Mouse (Mus musculus) stomach, embryonic 16.5 days (tissue): ENCODE measurements at regions not wholly inside any gene's neighbourhood (a gene's known extent, or its start where the extent isn't known, plus 50 kb on each side); places are given as distances from the start of the nearest gene placed in this dataset.

ENCODE experiments used
- ATAC-seq: fragments of 200-750 bp; cut with Nextera tagmentation; 2 replicates; pipeline ENCODE4 v1.8.0; 2017; ENCODE audit warnings: moderate number of reproducible peaks, moderate TSS enrichment; ENCODE audit not compliant: insufficient read depth, low FRiP score
- H3K27ac ChIP-seq: fragments of 300-500 bp; sonication (generic); 2 replicates; pipeline ENCODE4 v1.5.1; 2014; ENCODE audit warnings: low read length
- H3K27me3 ChIP-seq: fragments of 300-500 bp; sonication (generic); 2 replicates; pipeline ENCODE4 v1.6.1; 2014; ENCODE audit warnings: low read length, control low read depth, mixed read lengths; ENCODE audit not compliant: control insufficient read depth, insufficient read depth
- H3K36me3 ChIP-seq: fragments of 300-500 bp; sonication (generic); 2 replicates; pipeline ENCODE4 v1.6.1; 2014; ENCODE audit warnings: low read length; ENCODE audit not compliant: control insufficient read depth, insufficient read depth
- H3K4me1 ChIP-seq: fragments of 300-500 bp; sonication (generic); 2 replicates; pipeline ENCODE4 v1.6.1; 2014; ENCODE audit warnings: low read length, control low read depth, mixed read lengths; ENCODE audit not compliant: control insufficient read depth, insufficient read depth
- H3K4me2 ChIP-seq: fragments of 300-500 bp; sonication (generic); 2 replicates; pipeline ENCODE4 v1.6.1; 2014; ENCODE audit warnings: low read depth, low read length, mixed read lengths
- H3K4me3 ChIP-seq: fragments of 300-500 bp; sonication (generic); replicated peaks from 2 replicates; pipeline ENCODE4 v1.5.1; 2014; ENCODE audit warnings: mild to moderate bottlenecking, low read length
- H3K9ac ChIP-seq: fragments of 300-500 bp; sonication (generic); 2 replicates; pipeline ENCODE4 v1.6.1; 2014; ENCODE audit warnings: low read length
- H3K9me3 ChIP-seq: fragments of 300-500 bp; sonication (generic); replicated peaks from 2 replicates; pipeline ENCODE4 v1.6.1; 2016; ENCODE audit warnings: low read length, control low read depth; ENCODE audit not compliant: control insufficient read depth
- WGBS: fragments of 180-500 bp; shearing (Covaris S2); extraction: QIAGEN DNeasy Blood & Tissue Kit; methylation state at CpG from one replicate; pipeline ENCODE4 v1.1.7; 2014; 5-methylcytosine and 5-hydroxymethylcytosine counted together

DNA sequence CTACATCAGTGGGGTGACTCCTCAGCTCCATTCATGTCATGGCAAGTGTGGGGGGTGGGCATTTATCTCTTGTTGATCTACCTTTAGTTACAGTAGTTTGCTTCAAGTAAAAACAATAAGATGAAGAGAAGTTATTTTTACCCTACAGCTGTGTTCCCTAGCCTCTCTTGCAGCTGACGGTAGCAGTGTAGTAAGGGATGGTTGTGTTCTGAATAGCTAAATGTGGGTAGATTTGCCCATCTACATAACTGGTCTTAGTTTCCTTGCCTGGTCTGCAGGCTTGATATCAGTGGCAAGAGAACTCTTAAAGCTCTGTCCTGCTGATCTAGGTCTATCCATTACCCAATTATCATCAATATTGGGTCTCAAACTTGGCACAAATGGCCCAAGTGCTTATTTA, 152.7 kb upstream of the Cpeb2 start:
- Histone ChIP-seq H3K9ac (no peak overlapping the region), H3K36me3 (no peaks in the 10 kb centered on the region), H3K27me3 (no peaks in the 10 kb centered on the region), H3K4me3 (no peak overlapping the region), H3K27ac (no peak overlapping the region), H3K4me2 (no peak overlapping the region), H3K9me3 (no peaks in the 10 kb centered on the region), H3K4me1 (no peaks in the 10 kb centered on the region)
- WGBS = 83% methylated on average over 1 of the region's 1 CpGs
- no peak for ATAC-seq

DNA sequence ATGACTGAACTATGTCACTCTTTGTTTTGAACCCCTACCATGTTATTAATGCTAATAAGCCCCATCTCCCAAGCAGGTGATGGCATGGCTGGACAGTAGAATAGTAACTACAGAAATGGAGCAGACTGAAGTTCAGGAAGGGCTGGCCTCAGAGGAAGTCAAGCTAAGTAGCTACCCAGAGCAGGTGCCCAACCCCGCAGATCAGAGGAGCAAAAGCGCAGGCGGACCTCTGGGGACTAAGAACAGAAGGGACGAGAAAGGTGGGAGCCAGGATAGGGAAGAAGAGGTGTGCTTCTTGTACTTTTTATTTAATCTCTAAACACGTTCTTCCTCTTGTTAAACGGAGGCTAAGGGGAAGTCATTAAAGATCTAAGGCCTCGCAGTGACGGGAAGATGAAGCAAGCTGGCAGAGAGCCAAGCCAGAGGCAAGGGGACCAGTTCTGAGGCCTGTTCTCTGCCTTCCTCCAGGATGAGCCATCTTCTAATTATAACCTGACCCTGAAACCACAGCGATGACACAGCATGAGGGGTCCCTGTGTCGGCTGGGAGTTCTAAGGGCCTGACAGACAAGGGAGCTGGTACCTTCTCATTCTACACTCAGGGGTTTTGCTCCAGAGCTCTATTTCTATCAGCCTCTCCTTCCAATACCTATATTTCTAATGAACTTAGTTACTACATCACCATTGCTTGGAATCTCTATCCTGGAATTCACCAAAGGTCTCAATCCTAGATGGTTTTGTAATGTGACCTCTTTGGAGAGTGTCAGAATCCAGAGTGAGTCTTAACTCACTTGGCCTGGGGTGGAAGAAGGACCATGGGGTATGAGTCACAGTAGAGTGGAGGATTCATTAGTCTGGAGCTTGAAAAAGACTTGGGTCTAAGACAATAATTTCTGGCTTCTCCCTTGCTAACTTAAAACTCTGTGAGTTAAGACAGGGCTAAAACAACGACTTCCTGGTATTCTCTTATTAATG, 151.1 kb upstream of the Cpeb2 start:
- Histone ChIP-seq H3K4me3 (no peak overlapping the region), H3K36me3 (no peaks in the 10 kb centered on the region), H3K4me2 (no peak overlapping the region), H3K9ac (no peak overlapping the region), H3K27me3 (no peaks in the 10 kb centered on the region), H3K4me1 (no peaks in the 10 kb centered on the region), H3K27ac (no peak overlapping the region; the same call in 1 of the 2 replicates), H3K9me3 (no peaks in the 10 kb centered on the region)
- WGBS = 51% methylated on average over 11 of the region's 11 CpGs
- peak; percentile 25; the same call in 1 of the 2 replicates for ATAC-seq

DNA sequence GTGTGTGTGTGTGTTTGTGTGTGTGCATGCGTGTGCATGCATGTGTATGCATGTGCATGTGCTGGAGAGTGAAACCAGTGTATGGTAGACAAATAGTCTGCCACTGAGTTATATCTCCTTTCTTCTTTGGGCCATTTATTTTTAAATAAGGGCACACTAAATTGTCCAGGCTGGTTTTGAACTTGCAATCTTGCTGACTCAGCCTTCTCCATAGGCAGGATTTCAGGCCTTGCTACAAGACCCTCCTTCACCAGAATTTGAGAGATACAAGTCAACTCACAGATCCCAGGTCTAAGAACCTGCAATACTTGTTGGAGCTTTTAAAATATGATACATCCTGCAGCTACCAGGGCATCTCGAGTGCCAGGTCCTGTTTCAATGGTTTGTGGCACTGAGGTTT, 145.9 kb upstream of the Cpeb2 start:
- 84% methylated on average over 2 of the region's 2 CpGs for WGBS

DNA sequence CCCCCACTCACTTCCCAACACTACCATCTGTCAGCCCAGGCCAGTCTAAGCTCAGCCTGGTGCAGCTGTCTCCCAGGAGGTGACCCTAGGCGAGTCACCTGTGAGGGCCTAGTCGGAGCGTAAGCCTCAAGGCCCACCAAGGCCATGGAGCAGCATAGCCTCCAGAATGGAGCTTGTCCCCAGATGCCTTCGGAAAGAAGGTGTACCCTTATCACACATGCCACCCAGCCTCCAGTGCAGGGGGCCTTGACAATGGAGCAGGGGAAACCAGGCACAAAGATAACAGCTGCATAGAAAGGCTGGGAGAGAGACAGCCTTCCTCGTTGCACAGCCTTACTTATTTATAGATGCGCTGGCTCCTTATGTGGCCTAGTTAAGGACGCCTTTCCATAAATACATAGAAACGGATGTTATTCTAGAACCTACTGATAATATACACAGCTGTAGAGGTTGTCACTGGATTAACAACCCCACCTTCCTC, 145.0 kb upstream of the Cpeb2 start:
- WGBS = 61% methylated on average over 8 of the region's 8 CpGs
- ATAC-seq = peak; percentile 25; the same call in 1 of the 2 replicates

More for the DNA sequence above, 145.9 kb upstream of the Cpeb2 start:
- H3K27ac ChIP-seq = no peak overlapping the region
- H3K4me2 ChIP-seq = no peak overlapping the region
- H3K4me3 ChIP-seq = no peak overlapping the region
- H3K9ac ChIP-seq = no peak overlapping the region
- ATAC-seq = no peak
- H3K9me3 ChIP-seq = no peaks in the 10 kb centered on the region
- no peaks in the 10 kb centered on the region; the same call in 1 of the 2 replicates for H3K4me1 ChIP-seq
- H3K27me3 ChIP-seq = no peaks in the 10 kb centered on the region
- no peaks in the 10 kb centered on the region for H3K36me3 ChIP-seq

DNA sequence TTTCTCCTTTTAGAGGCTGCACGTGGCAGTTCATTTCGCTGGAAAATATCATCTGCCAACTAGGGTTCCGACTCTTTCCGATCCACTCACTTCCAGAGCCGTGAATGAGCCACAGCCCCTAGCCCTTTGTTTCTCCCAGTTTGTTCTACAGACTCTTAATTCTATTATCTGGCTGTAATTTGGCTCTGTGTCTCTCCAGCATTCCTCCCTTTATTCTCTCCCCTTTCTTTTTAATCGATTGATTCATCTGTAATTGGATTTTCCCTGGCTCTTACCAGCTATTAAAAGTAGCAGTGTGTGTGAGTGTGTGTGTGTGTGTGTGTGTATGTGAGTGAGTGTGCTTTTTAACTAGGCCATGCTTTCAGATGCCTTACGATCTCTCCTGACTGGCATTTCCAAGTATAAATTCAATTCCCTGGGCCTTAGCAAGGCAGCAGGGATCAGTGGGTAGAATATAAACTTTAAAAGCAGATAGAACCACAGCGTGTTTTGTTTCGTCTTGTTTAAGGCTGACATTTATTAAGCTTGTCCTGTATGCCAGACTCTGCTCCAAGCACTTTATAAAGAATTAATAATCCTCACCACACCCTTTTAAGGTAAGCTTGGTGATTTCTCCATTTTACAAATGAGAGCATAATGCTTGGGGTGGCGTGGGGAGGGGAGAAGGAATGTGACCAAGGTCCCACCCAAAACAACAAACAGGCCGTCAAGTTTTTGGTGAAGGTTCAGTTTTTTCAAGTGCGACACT, 144.1 kb upstream of the Cpeb2 start:
- WGBS = 63% methylated on average over 12 of the region's 12 CpGs
- Histone ChIP-seq H3K27me3 (no peaks in the 10 kb centered on the region), H3K27ac (peak overlapping the region; percentile 69), H3K4me1 (no peaks in the 10 kb centered on the region; the same call in 1 of the 2 replicates), H3K9ac (no peak overlapping the region), H3K4me3 (no peak overlapping the region), H3K9me3 (no peaks in the 10 kb centered on the region), H3K36me3 (no peaks in the 10 kb centered on the region), H3K4me2 (no peak overlapping the region)
- ATAC-seq = no peak; the same call in 1 of the 2 replicates

More for the DNA sequence above, 145.0 kb upstream of the Cpeb2 start:
- Histone ChIP-seq H3K27me3 (no peaks in the 10 kb centered on the region), H3K9ac (no peak overlapping the region), H3K4me3 (no peak overlapping the region), H3K36me3 (no peaks in the 10 kb centered on the region), H3K4me1 (no peaks in the 10 kb centered on the region; the same call in 1 of the 2 replicates), H3K9me3 (no peaks in the 10 kb centered on the region), H3K4me2 (no peak overlapping the region), H3K27ac (no peak overlapping the region)

DNA sequence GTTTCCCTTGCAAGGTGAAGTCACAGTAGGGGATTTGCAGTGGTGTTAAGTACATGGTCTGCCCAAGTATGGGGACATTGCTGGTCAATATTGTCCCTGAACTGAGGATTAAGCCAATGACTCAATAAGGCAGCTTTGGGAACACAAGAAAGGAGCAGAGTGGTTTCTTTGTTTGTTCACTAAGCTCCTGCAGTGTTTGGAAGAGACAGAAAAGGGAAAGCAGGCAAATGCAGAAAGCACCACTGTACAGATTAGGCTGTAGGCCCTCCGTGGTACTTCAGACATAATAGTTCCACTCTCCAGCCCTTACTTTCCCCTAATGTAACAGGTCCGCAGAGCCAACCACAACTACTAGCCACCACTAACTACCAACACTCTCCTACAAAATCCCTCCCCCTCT, 143.5 kb upstream of the Cpeb2 start:
- WGBS = 68% methylated on average over 2 of the region's 2 CpGs
- no peak overlapping the region for H3K4me3 ChIP-seq
- no peaks in the 10 kb centered on the region for H3K9me3 ChIP-seq
- H3K9ac ChIP-seq = no peak overlapping the region
- no peaks in the 10 kb centered on the region for H3K36me3 ChIP-seq
- no peaks in the 10 kb centered on the region for H3K27me3 ChIP-seq
- peak overlapping the region; percentile 69 for H3K27ac ChIP-seq
- no peak overlapping the region for H3K4me2 ChIP-seq
- H3K4me1 ChIP-seq = peaks cover 2% of the 10 kb centered on the region; the same call in 1 of the 2 replicates
- no peak for ATAC-seq

DNA sequence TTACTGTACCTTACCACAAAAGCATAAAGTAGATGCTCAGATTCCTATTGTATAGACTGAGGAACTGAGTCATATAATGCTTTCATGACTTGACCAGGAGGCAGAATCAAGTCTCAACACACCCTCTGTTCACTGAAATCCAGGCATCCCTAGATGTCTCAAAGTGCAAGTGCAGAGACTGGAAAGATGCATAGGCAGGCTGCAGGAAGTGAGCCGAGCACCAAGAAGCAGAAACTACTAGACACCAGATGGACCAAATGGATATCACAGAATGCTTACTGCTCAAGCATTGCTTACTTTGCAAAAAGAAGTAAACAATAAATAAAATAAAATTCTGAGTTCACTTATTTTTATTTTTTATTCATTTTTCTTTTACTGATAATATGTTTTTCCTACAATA, 143.0 kb upstream of the Cpeb2 start:
- no peak overlapping the region for H3K4me3 ChIP-seq
- no peaks in the 10 kb centered on the region for H3K27me3 ChIP-seq
- H3K4me1 ChIP-seq = peaks cover 2% of the 10 kb centered on the region; the same call in 1 of the 2 replicates
- H3K9ac ChIP-seq = no peak overlapping the region
- no peaks in the 10 kb centered on the region for H3K9me3 ChIP-seq
- WGBS = 86% methylated on average over 1 of the region's 1 CpGs
- H3K4me2 ChIP-seq = no peak overlapping the region
- no peak for ATAC-seq
- no peaks in the 10 kb centered on the region for H3K36me3 ChIP-seq
- peak overlapping the region; percentile 69; the same call in 1 of the 2 replicates for H3K27ac ChIP-seq

DNA sequence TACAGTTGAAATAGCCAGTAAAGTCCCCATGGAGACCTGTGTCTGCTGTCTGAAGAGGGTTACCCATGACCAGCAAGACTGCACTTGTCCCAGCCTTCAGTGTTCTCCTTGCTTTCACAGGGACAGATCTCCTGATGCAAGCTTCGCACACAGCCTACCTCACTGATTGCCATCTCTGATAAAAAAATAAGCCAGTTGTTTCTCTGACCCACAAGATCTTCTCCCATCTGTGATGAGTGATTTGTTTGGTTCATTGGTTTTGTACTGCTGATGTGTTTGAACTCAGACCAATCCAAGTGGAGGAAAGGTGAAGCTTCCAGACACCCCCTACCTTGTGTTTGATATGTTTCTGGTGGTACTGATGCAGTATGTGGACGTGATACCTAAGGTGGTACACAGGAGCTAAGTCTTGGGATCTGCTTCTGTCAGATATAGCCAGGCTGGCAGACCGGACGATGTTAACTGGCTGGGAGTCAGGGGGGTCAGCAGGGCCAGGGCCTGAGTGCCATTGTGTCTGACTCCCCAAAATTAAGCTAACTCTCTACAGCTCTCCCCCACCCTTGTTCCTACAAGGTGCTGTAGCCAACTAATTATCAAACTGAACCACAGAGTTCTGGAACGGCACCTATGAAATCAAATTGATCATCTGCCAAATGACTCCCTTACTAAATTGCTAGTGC, 139.2 kb upstream of the Cpeb2 start:
- Histone ChIP-seq H3K4me1 (peaks cover 2% of the 10 kb centered on the region; the same call in 1 of the 2 replicates), H3K9ac (no peak overlapping the region), H3K4me2 (no peak overlapping the region), H3K27ac (no peak overlapping the region), H3K9me3 (no peaks in the 10 kb centered on the region), H3K4me3 (no peak overlapping the region), H3K27me3 (no peaks in the 10 kb centered on the region), H3K36me3 (no peaks in the 10 kb centered on the region)
- 63% methylated on average over 5 of the region's 5 CpGs for WGBS
- ATAC-seq = peak; percentile 56; the same call in 1 of the 2 replicates
